Comparison of ENCODE assay signal across 17 mouse cellular contexts in genomic region chr11:30184527-30184926, GRCm38 (mm10).
"Had no signal": no experiment of that assay in that cellular context is flagged by ENCODE, and none has a peak within 500 bp of the region (broad histone marks: within the 10 kb centered on the region; RNA-seq: fewer than 3 reads in every experiment).

No protein-coding gene starts in this region.

- H3K9me3 ChIP-seq: limb, embryonic 12.5 days; liver, embryonic 13.5 days; megakaryocyte, embryonic 14.5 days; midbrain, embryonic 15.5 days; neural tube, embryonic 12.5 days had no signal

- DNase-seq: kidney, adult 11 months; kidney, postnatal 36 days; layer of hippocampus, adult 9-11 months; layer of hippocampus, postnatal 36 days; liver; liver, embryonic 13.5 days; liver, postnatal 0 days; retina, postnatal 1 day; thymus, adult 2 months; thymus, postnatal 25 days had no signal

- H3K36me3 ChIP-seq: liver, embryonic 13.5 days; midbrain, embryonic 15.5 days; neural tube, embryonic 12.5 days had no signal

- H3K4me3 ChIP-seq: limb, embryonic 12.5 days; liver, embryonic 13.5 days; midbrain, embryonic 15.5 days; neural tube, embryonic 12.5 days had no signal

- H3K4me2 ChIP-seq: limb, embryonic 12.5 days; liver, embryonic 13.5 days; midbrain, embryonic 11.5 days; midbrain, embryonic 15.5 days; neural tube, embryonic 12.5 days had no signal

- H3K4me1 ChIP-seq: neural tube, embryonic 12.5 days had no signal

- ATAC-seq: hindbrain, postnatal 0 days; liver, postnatal 0 days; midbrain, embryonic 15.5 days had no signal

- H3K27ac ChIP-seq: hindbrain, postnatal 0 days; liver, embryonic 13.5 days; macrophage; midbrain, embryonic 15.5 days; neural tube, embryonic 12.5 days had no signal

- H3K27me3 ChIP-seq: limb, embryonic 12.5 days; liver, embryonic 13.5 days; megakaryocyte, embryonic 14.5 days; midbrain, embryonic 15.5 days; neural tube, embryonic 12.5 days had no signal

- H3K9ac ChIP-seq: limb, embryonic 12.5 days; liver, embryonic 13.5 days; liver, postnatal 0 days; midbrain, embryonic 15.5 days; neural tube, embryonic 12.5 days had no signal
